Mouse (Mus musculus) stomach, embryonic 15.5 days (tissue): Measurements from ENCODE around the gene Flad1. TPM values are rescaled to one million over a fixed set of nuclear protein-coding genes. Genes with fewer than 3 reads are reported as not detected.

Source experiments
- ATAC-seq: fragments of 200-750 bp; cut with Nextera tagmentation; 2 replicates; pipeline ENCODE4 v1.8.0; 2017; ENCODE audit warnings: low read depth, moderate number of reproducible peaks, moderate TSS enrichment; ENCODE audit not compliant: insufficient read depth, low FRiP score
- H3K27ac ChIP-seq: fragments of 300-500 bp; sonication (generic); 2 replicates; pipeline ENCODE4 v1.5.1; 2015; ENCODE audit warnings: mild to moderate bottlenecking, inconsistent platforms
- H3K27me3 ChIP-seq: fragments of 300-500 bp; sonication (generic); replicated peaks from 2 replicates; pipeline ENCODE4 v1.6.1; 2015; ENCODE audit warnings: inconsistent platforms
- H3K36me3 ChIP-seq: fragments of 300-500 bp; sonication (generic); 2 replicates; pipeline ENCODE4 v1.6.1; 2015; ENCODE audit warnings: inconsistent platforms
- H3K4me1 ChIP-seq: fragments of 300-500 bp; sonication (generic); 2 replicates; pipeline ENCODE4 v1.6.1; 2015; ENCODE audit warnings: inconsistent platforms
- H3K4me2 ChIP-seq: fragments of 300-500 bp; sonication (generic); 2 replicates; pipeline ENCODE4 v1.6.1; 2015; ENCODE audit warnings: mild to moderate bottlenecking, inconsistent platforms
- H3K4me3 ChIP-seq: fragments of 300-500 bp; sonication (generic); replicated peaks from 2 replicates; pipeline ENCODE4 v1.5.1; 2015; ENCODE audit warnings: inconsistent platforms
- H3K9ac ChIP-seq: fragments of 300-500 bp; sonication (generic); 2 replicates; pipeline ENCODE4 v1.6.1; 2015; ENCODE audit warnings: inconsistent platforms
- H3K9me3 ChIP-seq: fragments of 300-500 bp; sonication (generic); 2 replicates; pipeline ENCODE4 v1.6.1; 2016; ENCODE audit warnings: inconsistent platforms
- WGBS: fragments of 180-500 bp; shearing (Covaris S2); methylation state at CpG from one replicate; pipeline ENCODE4 v1.1.7; 2015; 5-methylcytosine and 5-hydroxymethylcytosine counted together
- polyA plus RNA-seq: library from polyadenylated mRNA; unstranded; fragments of >200 nt; fragmentation: Nextera tagmentation; extraction: Ambion mirVana; gene quantifications from 2 replicates; pipeline ENCODE4 v1.2.1, GENCODE M21; 2015

The Flad1 gene
- polyA plus RNA-seq, 1 experiment from 2014 or later, result 23.6 TPM

DNA sequence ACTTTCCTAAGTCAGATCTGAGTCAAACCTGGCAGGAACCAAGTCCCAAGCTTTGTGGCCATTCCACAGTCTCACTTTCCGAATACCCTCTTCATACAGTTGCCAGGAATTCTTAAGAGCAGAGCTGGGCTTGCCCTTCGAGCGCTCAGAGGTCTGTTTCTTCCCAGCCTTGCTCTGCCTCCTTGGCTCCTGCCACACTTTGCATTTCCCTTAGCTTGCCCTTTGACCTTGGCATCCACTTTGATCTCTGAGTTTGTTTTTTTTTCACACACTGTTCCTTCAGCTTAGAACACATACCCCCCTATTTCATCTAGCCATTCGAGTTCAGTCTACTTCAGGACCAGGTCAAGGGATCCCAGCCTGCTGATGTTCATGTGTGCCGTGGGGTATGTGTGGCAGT is 60.4 kb downstream of the Flad1 start:
- H3K4me2 ChIP-seq, result no peak overlapping the region
- ATAC-seq, result no peak
- no peaks in the 10 kb centered on the region for H3K9me3 ChIP-seq
- no peaks in the 10 kb centered on the region for H3K36me3 ChIP-seq
- H3K27ac ChIP-seq, result no peak overlapping the region
- H3K4me1 ChIP-seq, result peaks cover 19% of the 10 kb centered on the region
- H3K9ac ChIP-seq, result no peak overlapping the region
- H3K4me3 ChIP-seq, result no peak overlapping the region
- WGBS, result 62% methylated on average over 5 of the region's 5 CpGs
- no peaks in the 10 kb centered on the region for H3K27me3 ChIP-seq

Other genes starting within 250 kb of the Flad1 start
- gene Clk2, start 247.1 kb downstream of the Flad1 start, polyA plus RNA-seq, result 26.3 and 26.7 TPM in 2 replicates
- 103 and 106 TPM in 2 replicates for gene Scamp3, start 234.4 kb downstream of the Flad1 start, polyA plus RNA-seq
- gene Fam189b, start 228.7 kb downstream of the Flad1 start, polyA plus RNA-seq, result 21.1 and 22.1 TPM in 2 replicates
- 40.1 and 41.2 TPM in 2 replicates for gene Gba, start 208.9 kb downstream of the Flad1 start, polyA plus RNA-seq
- 29.0 and 29.2 TPM in 2 replicates for gene Thbs3, start 196.7 kb downstream of the Flad1 start, polyA plus RNA-seq
- gene Mtx1, start 184.8 kb downstream of the Flad1 start, polyA plus RNA-seq, result 197 and 199 TPM in 2 replicates
- gene Muc1, start 182.8 kb downstream of the Flad1 start, polyA plus RNA-seq, result 64.2 and 89.1 TPM in 2 replicates
- 374 and 406 TPM in 2 replicates for gene Krtcap2, start 165.9 kb downstream of the Flad1 start, polyA plus RNA-seq
- gene Trim46, start 165.6 kb downstream of the Flad1 start, polyA plus RNA-seq, result 4.6 and 5.9 TPM in 2 replicates
- gene Dpm3, start 152.5 kb downstream of the Flad1 start, polyA plus RNA-seq, result 129 and 132 TPM in 2 replicates
- gene Slc50a1, start 141.3 kb downstream of the Flad1 start, polyA plus RNA-seq, result 74.4 and 75.3 TPM in 2 replicates
- gene Efna1, start 130.7 kb downstream of the Flad1 start, polyA plus RNA-seq, result 41.4 and 46.1 TPM in 2 replicates
- gene Efna3, start 88.9 kb downstream of the Flad1 start, polyA plus RNA-seq, result 9.5 and 9.6 TPM in 2 replicates
- gene Efna4, start 73.8 kb downstream of the Flad1 start, polyA plus RNA-seq, result 17.9 and 19.4 TPM in 2 replicates
- gene Adam15, start 61.9 kb downstream of the Flad1 start, polyA plus RNA-seq, result 44.7 and 53.2 TPM in 2 replicates
- gene Dcst2, start 49.9 kb downstream of the Flad1 start, polyA plus RNA-seq, result 0.30 and 0.67 TPM in 2 replicates
- gene Dcst1, start 46.6 kb downstream of the Flad1 start, polyA plus RNA-seq, result 0.30 and 0.52 TPM in 2 replicates
- gene Zbtb7b, start 17.1 kb downstream of the Flad1 start, polyA plus RNA-seq, result 7.8 and 7.9 TPM in 2 replicates
- gene Lenep, start 9.1 kb downstream of the Flad1 start, polyA plus RNA-seq, result not detected in 2 replicates
- 409 and 450 TPM in 2 replicates for gene Cks1b, start 6.5 kb upstream of the Flad1 start, polyA plus RNA-seq
- gene Shc1, start 6.6 kb upstream of the Flad1 start, polyA plus RNA-seq, result 84.6 and 103 TPM in 2 replicates
- gene Pygo2, start 18.3 kb upstream of the Flad1 start, polyA plus RNA-seq, result 35.1 and 37.1 TPM in 2 replicates
- 39.9 and 40.1 TPM in 2 replicates for gene Pbxip1, start 24.8 kb upstream of the Flad1 start, polyA plus RNA-seq
- 55.3 and 60.1 TPM in 2 replicates for gene Pmvk, start 42.7 kb upstream of the Flad1 start, polyA plus RNA-seq
- 4.5 and 5.4 TPM in 2 replicates for gene Kcnn3, start 108.3 kb upstream of the Flad1 start, polyA plus RNA-seq